Mouse (Mus musculus) kidney, postnatal 14 days (tissue): ENCODE measurements around the gene Dcp1b.
A peak's percentile ranks its signal among the peaks of the same experiment; 100 is the strongest.
"Not testable (repeated sequence)": the region's sequence is repeated elsewhere in the genome, so short reads cannot be mapped to it uniquely, and the experiment has no call there.

Experiments used
- DNase-seq: peaks from one replicate; pipeline ENCODE4 v3.0.0; 2022; ENCODE audit warnings: mixed read lengths

The Dcp1b gene

DNA sequence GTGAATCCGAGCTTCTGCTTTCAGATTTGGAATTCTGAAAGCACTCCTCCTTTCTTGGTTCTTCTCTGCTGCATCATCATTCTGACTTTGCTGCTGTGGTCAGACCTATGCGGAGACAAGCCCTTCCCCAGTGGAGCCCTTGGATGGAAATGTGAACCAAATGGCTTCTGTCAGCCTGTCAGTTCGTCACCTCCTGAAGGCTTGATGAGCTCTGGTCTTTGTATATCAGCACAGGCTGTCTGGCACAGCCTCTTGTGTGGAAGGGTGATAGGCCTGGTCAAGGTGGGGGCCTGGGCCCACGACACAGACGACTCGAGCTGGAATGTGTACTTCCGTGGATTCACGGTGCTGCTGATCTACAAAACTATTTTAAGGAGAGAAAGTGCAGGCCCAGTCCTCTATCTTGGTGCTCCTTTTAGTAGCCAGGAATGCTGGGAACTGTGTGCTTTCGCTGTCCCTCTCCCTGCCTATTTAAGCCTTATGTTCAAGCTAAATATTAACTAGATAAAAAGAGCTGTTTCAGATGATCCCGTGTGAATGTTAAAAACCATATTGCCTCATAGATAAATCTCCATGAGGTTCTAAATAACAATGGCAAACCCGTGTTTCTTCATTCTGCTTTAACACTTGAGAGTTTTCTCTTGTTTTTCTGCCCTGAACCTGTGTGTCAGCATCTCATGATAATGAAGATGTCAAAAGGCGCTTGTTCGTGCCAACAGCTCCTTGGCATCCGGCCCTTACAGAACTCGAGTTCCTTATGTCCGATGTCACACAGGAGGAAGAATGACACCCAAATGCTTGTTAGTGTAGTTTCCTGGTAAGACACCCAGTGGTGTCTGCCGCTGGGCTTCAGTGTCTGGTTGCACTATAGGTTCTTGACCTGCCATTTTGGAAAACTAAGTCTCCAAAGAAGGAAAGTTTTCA is 21.6 kb downstream of the Dcp1b start, which contains the start of gene Cacna1c:
Gene Cacna1c, minus strand, starts transcription at position 37 of the 924 bp plus-strand sequence.
- peak; percentile 24 for DNase-seq

DNA sequence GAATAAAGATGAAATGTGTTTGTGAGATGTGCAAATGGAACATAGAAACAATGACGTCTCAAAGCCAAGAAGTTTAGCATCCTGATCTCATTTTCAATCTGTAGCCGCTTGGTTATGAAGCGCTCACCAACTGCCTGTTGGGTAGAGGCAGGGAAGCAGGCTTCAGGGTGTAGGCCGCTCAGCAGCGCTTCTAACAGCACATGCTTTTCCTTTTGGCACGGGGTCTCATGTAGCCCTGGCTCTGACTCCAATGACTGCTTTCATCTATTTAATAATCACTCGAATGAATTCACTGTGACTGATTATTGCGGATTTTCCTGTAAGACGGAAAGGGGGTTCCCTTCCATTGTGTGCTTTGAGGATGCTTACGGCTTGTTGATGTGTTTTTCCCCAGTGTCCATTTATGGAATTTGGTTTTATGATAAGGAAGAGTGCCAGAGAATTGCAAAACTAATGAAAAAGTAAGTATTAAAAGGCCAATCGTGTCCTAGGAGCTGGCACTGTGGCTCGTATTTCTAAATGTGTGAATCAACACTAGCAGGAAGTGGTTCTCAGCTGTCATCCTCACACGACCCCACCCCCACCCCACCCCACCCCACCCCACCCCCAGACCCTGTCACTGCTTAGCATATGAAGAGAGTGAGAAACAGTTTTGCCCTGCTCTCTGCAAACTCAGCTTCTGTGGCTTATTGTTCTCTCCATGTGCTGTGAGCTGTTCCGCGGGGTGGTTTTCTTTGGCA is 23.7 kb downstream of the Dcp1b start:
- DNase-seq = no peak

DNA sequence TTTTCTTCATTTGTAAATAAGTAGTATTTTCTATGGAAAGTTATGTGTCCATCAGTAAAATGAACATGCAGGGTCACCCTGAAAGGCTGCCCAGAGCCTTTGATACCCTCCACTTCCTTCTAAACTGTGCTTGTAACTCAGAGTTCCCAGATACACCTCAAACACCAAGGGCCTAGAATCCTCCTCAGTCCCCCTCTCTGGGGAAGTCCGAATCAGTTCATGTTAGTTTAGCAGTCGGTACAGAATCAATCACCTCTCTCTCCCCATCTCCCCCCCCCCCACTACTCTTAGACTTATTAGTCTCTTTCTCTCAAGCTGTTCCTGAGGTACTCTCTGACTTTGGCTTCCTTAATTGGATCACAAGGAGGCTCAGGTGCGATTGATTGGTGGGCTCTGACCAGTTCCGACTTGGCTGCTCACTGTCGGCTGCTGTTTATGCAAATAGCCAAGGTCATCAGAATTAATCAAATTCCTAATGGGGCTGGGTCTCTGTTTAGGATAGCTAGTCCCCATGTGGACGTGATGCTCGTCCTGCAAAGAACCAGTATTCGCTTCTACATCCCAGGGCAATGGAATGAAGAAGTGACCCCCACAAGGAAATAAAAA is 24.3 kb downstream of the Dcp1b start:
- DNase-seq = no peak

DNA sequence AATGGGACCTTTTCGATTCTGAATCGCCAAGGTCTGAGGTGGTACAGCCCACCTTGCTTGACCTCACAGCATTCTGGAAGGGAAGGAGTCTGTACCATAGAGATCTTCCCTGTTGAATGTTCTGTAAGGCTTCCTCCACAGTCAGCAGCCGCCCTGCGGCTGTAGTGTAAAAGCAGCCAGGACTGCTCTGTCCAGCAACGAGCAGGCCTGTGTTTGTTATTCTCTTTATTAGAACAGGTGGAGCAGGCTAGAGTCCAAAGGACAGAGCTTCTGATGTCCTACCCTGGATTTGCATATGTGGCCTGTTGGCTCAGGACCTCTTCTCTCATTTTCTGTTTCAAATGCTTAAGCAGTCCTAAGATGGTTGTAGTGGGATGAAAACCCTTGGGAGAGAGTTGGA is 25.3 kb downstream of the Dcp1b start:
- DNase-seq = no peak

DNA sequence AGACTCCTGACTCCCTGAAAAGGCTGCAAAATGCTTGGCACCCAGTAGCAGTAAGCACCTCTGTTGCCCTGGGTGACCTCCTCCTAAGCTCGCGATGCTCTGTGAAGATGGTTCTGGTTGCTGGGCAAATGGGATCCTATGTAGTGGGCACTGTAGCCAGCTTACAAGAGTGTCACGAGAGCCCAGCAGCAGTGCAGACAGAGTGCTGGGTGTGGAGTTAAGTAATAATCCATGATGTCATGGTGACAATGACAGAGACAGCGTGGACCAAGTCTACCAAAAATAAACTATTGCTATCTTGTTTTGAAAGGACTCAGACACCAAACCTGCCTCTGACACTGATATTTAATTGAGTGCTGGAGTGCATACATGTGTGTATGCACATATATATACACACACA is 26.5 kb downstream of the Dcp1b start:
- no peak for DNase-seq

DNA sequence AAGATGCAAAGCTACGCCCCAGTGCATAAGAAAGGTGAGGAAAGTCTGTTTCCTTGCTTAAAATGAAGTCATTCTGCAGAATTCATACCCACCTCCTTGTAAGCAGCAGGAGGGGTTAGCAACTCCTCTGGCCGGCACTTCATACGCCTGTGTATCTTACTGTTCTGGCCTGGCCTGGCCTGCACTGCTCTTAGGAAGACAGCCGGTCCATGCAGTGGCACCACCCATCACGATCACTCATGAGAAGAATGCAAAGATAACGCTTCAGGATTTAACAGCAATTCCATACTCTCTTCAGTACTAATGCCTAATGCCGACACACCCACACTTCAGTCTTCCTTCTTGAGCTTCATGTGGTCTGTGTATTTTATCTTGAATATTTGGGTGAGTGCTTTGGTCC is 29.2 kb downstream of the Dcp1b start:
- DNase-seq = no peak

DNA sequence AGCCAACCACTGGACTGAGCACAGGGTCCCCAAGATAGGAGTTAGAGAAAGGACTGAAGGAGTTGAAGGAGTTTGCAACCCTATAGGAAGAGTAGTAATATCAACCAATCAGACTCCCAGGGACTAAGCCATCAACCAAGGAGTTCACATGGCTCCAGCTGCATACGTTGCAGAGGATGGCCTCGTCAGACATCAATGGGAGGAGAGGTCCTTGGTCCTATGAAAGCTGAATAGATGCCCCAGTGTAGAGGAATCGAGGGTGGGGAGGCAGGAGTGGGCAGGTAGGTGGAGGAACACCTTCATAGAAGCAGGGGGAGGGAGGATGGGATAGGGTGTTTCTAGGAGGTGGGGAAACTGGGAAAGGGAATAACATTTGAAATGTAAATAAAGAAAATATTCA is 29.9 kb downstream of the Dcp1b start:
- no peak for DNase-seq

DNA sequence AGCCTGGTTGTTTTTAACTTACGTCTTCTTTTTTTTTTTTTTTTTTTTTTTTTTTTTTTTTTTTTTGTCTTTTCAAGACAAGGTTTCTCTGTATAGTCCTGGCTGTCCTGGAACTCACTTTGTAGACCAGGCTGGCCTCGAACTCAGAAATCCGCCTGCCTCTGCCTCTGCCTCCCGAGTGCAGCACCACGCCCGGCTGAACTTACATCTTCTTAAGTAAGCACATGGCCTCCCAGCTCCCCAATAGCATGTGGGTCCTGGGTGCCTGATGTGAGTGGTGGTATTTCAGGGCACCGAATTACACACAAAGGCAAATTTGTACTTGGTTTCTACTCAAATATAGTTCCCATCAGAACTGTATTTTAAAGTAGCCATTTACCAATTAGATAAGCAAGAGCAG is 31.0 kb downstream of the Dcp1b start:
- not testable (repeated sequence) for DNase-seq

DNA sequence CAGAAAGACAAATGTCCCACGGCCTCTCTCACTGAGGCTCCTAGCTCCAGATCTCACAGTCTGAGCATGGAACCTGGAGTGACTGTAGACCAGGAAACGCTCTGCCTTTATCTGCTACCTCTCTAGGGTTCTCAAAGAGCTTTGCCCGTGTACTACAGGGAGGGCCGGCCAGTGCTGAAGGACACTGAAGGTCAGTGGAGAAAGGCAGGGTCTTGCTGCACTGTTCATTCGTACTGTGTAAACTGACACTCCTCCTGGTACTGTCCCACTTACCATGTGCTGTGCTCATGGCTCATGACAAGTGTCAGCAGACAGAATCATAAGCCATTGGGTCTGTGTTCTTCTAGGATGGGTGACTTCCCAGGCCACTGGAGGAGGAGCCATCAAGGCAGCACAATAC is 38.3 kb downstream of the Dcp1b start:
- no peak for DNase-seq

DNA sequence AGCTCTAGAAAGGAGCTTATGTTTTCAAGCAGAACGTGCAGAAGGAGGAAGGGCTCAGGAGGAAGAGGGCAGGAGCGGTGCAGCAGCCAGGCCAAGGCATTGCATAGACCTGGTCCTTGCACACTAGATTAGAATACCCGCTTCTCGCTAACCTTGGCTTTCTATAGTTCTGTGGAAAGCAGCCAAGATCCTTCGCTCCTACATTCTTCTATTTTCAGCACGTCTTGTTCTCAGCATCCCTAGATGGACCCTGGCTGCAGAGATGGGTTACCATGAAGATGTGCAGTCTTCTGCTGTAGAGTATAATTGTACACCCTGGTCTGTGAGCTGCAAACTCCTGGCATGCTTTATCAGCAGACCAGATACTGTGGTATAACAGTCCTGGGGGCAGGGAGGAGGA is 39.1 kb downstream of the Dcp1b start:
- no peak for DNase-seq

DNA sequence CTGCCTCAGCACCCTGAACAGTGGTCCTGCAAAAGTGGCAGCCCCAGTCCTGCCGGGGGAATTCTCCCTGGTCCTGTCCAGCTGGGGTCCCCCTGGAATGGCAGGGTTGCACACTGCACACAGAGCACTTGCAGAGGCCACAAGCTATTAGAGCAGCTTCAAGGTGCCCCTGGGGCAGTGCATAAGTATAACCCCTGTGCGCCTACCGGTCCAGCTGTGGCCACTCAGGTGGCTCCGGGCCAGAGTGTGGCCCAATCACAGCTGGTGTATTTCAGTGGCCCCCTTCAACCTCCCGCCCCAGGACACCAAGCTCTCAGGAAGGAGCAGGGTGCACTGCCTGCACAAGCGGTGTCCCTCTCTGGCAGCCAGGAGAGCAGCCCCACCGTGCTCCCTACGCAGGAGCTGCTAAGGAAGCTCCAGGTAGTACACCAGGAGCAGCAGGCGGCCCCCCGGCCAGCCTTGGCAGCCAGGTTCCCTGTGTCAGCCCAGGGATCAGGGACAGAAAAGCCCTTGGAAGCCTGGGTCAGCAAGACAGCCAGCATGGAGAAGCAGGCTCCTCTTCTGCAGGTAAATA is 40.1 kb downstream of the Dcp1b start:
- no peak for DNase-seq

DNA sequence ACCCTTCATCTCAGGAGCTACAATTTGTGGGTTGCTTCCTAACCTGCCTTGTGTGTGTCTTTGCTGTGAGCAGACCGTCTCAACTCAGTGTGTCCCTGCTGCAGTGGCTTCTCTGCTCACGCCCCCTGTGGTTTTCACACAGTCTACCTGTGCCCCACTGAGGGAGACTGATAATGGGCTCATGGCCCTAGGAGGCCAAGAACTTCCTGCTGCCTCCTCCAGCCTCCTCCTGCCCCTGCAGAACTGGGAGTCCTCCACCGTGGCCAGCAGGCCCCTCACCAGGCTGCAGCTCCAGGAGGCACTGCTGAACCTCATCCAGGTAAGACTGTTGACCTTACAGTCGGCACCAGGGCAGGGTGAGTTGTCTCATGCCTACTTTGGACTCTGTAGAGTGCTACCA is 42.6 kb downstream of the Dcp1b start:
- DNase-seq = no peak

DNA sequence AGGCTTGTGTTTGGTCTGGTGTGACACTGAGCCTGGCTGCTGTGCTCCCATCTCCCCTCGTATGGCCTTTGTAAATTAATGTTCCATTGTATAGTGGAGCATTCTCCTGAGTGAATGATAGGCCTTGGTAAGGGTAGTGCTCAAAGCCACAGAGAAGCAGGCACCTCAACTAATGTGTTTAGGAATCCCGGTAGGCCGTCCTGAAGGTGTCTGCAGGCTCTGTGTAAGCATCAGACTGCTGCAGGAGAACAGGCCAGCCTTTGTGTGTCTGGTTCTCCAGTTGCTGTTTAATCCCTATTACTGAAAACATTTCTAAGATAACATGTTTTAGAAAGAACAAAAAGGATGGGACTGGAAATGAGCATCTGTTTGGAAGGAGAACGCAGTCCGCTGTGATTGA is 43.5 kb downstream of the Dcp1b start:
- no peak for DNase-seq

DNA sequence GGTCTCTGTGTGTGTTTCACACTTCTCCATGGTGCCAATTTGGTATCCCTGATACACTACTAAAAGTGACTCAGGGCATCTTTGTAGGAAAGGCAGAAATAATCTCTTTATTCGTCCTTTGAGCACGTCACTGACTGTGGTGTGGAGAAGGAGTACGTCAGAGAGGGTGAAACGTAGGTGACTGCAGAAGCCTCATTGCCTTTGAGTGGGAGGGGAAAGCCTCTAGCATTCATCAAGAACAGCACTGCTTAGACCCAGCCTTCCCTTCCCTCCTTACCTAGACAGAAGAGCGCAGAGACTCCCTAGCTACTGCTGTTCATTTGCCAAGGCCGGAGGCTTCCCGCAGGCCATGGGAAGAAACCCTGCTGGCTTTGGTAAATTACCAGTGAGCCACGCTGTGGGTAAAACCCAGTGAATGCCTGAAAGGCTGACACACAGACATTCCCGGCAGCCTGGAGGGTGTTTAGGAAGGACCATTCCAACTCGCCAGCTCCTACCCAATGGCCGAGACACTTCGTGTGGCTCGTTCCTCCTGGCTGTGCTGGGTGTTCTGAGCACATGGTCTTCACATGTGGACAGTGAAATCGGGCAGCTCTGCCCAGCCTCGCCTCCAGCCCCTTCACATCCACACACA is 44.3 kb downstream of the Dcp1b start:
- DNase-seq = no peak

DNA sequence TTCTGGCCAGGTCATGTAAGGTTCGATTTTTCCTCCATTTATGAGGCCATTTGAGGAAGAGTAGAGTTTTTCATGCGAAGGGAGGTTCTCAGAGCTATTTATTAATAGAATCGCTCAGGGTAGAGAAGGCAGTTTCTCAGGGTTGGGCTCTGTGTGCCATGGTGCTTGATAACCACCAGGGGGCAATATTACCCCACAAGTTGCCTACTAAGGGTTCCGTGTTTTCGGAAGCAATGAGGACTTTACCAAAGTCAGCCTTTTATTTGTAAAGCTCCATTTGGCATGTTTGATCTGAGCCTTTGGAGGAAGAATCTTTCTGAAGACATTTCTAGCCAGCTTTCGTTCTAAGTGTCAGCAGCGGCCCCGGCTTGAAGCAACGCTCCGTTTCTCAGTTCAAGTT is 45.2 kb downstream of the Dcp1b start:
- DNase-seq = peak; percentile 49

DNA sequence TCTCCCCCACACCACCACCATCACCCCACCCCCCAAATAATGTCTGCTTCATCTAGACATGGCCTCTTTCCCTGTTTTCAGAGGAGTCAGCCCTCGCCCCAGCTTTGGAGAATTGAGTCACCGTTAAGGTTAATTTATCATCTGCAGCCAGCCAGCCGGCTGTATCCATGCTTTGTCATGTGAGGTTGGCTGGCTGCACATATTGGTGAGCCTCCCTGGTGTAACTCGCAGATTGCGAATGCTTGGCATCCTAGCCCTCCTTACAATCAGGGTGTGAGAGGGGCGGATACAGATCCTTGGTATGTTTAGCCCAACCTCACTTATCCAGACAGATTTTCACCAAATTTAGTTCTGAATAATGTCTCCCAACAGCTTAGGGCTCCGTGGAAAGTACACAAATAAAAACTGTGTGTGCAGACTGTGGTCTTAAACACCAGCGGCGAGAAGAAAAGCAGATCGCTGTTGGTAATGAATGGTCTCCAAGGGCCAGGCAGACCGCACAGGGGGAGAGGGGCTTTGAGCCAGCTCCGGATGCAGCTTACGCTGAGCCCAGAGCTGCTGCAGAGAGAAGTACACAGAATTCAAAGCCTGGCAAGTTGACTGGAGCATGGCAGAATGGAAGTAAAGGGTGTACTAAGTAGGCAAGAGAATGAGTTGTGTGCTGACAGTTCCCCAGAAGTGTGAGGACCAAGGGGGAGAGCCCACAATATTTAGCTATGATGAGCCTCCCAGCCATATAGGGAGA is 49.6 kb downstream of the Dcp1b start:
- DNase-seq = no peak

DNA sequence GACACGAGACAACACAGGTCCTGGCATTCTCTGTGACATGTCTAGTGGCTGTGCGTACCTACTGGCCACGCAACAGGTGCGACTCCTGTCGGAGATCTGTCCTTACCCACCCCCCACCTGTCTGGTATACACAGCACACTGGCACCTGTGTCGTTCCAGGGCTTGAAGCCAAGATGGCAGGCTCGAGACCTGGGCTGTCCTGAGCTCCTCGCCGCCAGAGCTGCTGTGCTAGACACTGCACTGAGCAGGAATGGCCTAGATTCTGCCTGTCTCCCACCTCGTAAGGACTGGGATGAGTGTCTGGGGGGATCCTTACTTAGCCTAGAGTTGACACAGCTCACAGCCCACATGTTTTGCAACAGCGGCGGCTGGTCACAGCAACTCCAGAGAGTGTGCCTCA is 50.2 kb downstream of the Dcp1b start:
- no peak for DNase-seq

DNA sequence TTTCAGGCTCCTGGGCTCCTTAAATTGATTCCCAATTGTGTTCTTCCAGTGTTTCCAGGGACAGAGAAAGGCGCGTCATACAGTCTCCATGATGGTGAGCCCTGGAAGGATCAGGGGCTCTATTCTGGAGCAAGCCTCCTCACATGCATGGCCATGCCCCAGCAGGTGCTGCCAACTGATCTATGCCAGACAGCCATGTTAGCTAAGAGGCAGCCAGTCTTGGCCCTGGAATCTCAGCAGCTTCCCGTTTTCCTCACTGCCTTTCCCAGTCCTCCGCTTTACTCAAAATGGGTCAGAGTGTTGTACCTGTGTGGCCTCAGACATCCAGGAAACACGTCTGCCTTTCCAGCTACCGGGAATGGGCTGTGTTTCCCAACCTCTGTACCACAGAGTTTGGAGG is 50.7 kb downstream of the Dcp1b start:
- no peak for DNase-seq

DNA sequence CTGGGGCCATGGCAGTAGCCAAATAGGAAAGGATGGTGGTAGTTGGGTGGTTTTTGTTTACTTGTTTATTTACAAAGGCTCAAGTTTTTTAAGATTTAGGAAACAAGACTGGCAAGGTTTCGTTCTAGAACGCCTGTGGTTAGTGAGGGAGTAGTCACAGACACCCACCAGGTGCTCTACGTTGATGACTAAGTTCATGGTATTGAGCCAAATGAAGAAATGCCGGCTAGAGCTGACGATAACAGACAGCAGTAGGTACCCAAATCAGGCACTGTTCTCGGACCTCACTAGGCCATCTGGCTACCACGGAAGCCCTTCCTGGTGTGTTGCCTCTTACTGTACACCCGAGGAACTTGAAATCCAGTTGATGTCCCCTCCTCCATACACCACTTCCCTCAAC is 51.9 kb downstream of the Dcp1b start:
- DNase-seq = no peak

DNA sequence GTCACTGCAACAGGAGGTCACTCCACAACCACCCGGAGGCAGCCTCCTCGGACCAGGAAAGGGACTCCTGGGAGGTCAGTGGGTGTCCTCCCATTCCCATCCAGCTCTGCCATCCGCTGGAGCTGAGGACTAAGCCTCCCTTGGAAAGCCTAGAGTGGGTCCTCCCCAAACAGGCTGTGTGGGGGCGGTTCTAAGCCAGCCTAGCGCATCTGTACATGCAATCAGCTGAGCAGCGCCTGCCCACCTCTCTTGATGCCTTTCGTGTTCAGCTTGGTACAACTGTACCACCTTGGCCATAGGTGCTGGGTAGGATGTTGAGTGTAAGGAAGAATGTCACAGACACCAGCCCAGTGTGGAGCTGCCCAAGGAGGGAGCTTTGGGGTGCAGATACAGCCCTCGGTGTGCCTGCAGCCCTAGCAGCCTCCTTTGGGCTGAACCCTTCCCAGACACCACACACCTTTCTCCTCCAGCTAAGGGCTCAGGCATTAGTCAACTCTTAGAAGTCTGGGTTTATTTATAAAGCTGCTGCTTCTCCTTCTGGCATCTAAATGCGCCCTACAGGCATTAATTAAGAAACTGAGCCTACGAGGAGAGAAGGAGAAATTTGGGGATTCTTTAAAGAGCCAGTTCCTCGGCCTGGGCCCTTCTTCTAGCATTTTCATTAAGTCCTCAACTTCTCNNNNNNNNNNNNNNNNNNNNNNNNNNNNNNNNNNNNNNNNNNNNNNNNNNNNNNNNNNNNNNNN is 54.0 kb downstream of the Dcp1b start:
- DNase-seq = no peak

DNA sequence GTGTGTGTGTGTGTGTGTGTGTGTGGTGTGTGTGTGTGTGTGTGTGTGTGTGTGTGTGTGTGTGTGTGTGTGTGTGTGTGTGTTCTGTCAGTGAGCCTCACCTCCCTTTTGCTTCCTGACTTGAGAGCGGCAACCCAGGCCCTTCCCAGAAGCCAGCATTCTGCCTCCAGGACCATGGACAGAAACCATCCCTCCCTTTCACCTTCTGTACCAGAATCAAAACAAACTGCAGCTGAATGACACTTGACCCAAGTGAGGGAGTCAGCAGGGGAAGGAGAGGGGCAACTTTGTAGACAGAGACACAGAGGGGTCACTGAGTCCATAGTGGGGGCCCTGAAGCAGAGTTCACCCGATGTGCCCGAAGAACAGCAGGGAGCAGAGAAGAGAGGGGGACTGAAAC is 58.0 kb downstream of the Dcp1b start:
- DNase-seq = peak; percentile 20
